Mouse (Mus musculus) heart, postnatal 25 days (tissue): Measurements from ENCODE around the gene Jmjd8. TPM values are rescaled to one million over a fixed set of nuclear protein-coding genes. Genes with fewer than 3 reads are reported as not detected.

Source experiments
- DNase-seq: peaks from one replicate; pipeline ENCODE4 v3.0.0; 2022; ENCODE audit warnings: low spot score
- intact Hi-C: fragments of 180-260 bp; cut with DNase I; formaldehyde crosslinking; loops from one replicate; pipeline ENCODE4 v1.15.1; 2025
- microRNA-seq: library from miRNA; unstranded; fragments of <30 nt; microRNA quantifications from one replicate; pipeline ENCODE4 v1.2.0, GENCODE M21; 2022
- total RNA-seq, 2 experiments: library from RNA; stranded (reverse); gene quantifications; 2 replicates each; pipeline ENCODE4 v1.2.3; 2021

The Jmjd8 gene
- total RNA-seq, 2 experiments from 2014 or later, result 35.5 to 36.6 TPM

DNA sequence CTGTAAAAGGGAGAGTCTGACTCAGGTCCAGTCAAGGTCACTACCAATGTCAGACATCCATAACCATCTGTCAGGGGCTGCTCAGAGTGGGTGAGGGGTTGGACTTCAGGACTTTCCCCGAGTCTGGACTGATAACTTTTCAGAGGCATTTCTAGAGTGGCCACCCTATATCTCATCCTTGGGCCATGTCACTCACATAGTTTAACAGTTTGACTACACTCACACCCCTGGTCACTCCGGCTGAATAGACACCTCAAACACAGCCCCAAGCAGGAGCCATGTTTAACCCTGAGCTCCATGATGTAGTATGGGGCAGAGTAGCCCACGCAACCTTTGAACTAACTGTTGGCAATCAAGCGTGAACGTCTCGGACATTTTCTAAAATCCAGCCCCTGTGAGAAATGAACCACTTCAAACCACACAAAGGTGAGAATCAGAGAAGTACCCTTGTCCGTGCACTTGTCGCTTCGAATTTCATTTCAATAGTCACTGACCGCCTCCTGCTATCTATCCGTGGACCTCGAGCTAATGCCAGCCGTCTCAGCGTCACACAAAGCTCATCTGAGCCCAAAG lies 45.6 kb downstream of the Jmjd8 start:
- intact Hi-C loops, result no loop called here

GRCm38 (mm10) chr17:25874721-25875170 lies 46.1 kb downstream of the Jmjd8 start, which contains the start of gene Mettl26:
Gene Mettl26 (plus strand): TSS chr17:25875074.
- intact Hi-C loops, result no loop called here
- DNase-seq, result peak; percentile 80

More for the DNA sequence above, 45.6 kb downstream of the Jmjd8 start:
- no peak for DNase-seq

GRCm38 (mm10) chr17:25875171-25876136 lies 46.8 kb downstream of the Jmjd8 start:
- DNase-seq, result peak; percentile 78
- intact Hi-C loops, result no loop called here

DNA sequence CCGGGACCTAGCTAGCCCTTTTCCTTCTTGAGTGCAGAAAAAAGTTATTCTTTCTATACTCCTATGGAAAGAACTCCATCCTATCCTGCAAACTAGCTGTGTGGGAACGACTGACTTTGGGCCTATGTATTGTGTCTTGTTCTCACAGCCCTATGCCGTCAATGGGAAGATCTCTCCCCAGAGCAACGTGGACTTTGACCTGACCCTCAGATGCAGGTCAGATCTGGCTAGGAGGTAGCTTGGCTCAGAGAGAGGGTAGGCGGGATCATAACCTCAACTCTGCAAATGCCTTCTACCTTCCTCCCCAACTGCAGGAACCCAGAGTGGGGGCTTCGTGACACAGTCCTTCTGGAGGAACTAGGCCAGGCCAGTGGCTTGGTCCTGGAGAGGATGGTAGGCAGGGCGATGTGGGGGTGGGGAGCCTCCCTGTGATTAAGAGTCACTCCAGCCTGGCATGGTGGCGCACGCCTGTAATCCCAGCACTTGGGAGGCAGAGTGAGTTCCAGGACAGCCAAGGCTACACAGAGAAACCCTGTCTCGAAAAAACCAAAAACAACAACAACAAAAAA lies 47.8 kb downstream of the Jmjd8 start:
- DNase-seq, result no peak
- intact Hi-C loops, result no loop called here

- no peak for DNase-seq
- intact Hi-C loops, result no loop called here
Observed at GRCm38 (mm10) chr17:25877025-25877424, 48.4 kb downstream of the Jmjd8 start.

GRCm38 (mm10) chr17:25877741-25878610 lies 49.3 kb downstream of the Jmjd8 start:
- intact Hi-C loops, result no loop called here
- DNase-seq, result no peak

DNA sequence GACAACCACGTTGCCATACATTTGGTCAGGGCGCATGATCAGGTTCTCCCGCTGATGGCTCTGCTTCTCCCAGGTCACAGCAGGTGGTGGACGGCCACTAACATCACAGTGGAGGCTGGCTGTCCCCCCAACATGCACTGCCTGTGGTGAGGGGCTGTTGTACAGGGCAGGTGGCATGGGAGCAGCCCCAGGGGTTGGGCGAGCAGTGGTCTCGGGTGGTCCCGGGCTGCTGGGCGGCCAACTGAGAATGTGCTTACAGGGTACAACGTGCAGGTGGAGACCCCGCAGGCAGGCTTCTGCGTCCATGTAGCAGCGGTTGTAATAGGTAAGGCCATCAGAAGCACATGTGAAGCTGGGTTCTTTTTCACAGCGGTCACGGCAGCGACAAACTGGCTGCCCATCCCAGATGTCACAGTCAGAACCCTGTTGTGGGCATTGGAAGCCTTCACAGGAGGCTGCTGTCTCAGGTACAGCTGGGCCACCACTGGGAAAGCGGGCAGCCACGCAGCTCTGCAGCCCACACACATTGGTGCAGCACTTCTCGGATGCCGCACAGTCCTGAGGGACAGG lies 50.0 kb downstream of the Jmjd8 start:
- no peak for DNase-seq
- intact Hi-C loops, result no loop called here

GRCm38 (mm10) chr17:25879261-25879660 lies 50.6 kb downstream of the Jmjd8 start:
- DNase-seq, result no peak
- intact Hi-C loops, result no loop called here

DNA sequence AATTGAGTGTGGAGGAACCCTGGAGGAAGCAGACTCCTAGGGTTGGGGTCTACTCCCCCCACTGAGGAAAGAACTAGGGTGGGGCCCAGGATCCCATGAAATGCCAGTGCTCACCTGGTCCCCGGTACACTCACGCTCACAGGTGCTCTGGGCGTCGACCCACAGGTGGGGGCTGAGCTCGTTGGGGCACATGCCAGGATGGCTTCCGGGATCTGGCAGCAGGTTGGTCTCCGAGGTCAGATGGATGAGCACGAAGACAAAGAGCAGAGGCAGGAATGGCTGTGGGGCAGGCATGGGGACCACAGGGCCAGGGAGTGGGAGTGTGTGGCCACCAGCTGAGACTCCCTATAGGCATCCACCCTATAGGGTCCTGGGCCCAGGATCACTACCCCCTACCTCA lies 51.1 kb downstream of the Jmjd8 start:
- no peak for DNase-seq
- intact Hi-C loops, result no loop called here

GRCm38 (mm10) chr17:25880196-25880910 lies 51.7 kb downstream of the Jmjd8 start, which contains the start of gene Wfikkn1:
Gene Wfikkn1 (minus strand): TSS chr17:25880858.
- intact Hi-C loops, result no loop called here
- no peak for DNase-seq

GRCm38 (mm10) chr17:25880913-25881641 lies 52.4 kb downstream of the Jmjd8 start:
- intact Hi-C loops, result no loop called here
- DNase-seq, result no peak

Small RNAs within 50 kb of the gene (microRNA-seq; reads per million reads assigned to microRNA genes)
- gene Mir3082 (4.2 reads per million, percentile 9 among the genes with 10 or more reads in this experiment), gene Mir6966 (3.6 reads per million, percentile 6 among the genes with 10 or more reads in this experiment)

Other genes starting within 250 kb of the Jmjd8 start
- gene Lmf1, start 249.8 kb upstream of the Jmjd8 start, total RNA-seq, result 10 to 100 TPM; 31.7 to 34.3 TPM
- under 1 TPM in 1 of 2 experiments, not detected in 1; 0.70 TPM for gene Gng13, start 111.7 kb upstream of the Jmjd8 start, total RNA-seq
- 1 to 10 TPM; 1.6 to 1.9 TPM for gene Chtf18, start 101.4 kb upstream of the Jmjd8 start, total RNA-seq
- gene Rpusd1, start 101.2 kb upstream of the Jmjd8 start, total RNA-seq, result 1 to 10 TPM; 5.3 to 5.6 TPM
- gene Mslnl, start 92.8 kb upstream of the Jmjd8 start, total RNA-seq, result not detected
- gene Msln, start 74.5 kb upstream of the Jmjd8 start, total RNA-seq, result 10 to 100 TPM; 21.2 to 28.5 TPM
- 10 to 100 TPM; 44.8 to 48.2 TPM for gene Narfl, start 55.1 kb upstream of the Jmjd8 start, total RNA-seq
- 1 to 10 TPM; 5.5 to 9.1 TPM for gene Haghl, start 43.2 kb upstream of the Jmjd8 start, total RNA-seq
- not detected for gene Ccdc78, start 42.3 kb upstream of the Jmjd8 start, total RNA-seq
- gene Fam173a, start 36.0 kb upstream of the Jmjd8 start, total RNA-seq, result 10 to 100 TPM; 35.4 to 36.0 TPM
- under 1 TPM in 1 of 2 experiments, not detected in 1; 0.53 TPM for gene AC134908.4, start 33.2 kb upstream of the Jmjd8 start, total RNA-seq
- 10 to 100 TPM; 74.4 to 75.1 TPM for gene Metrn, start 31.7 kb upstream of the Jmjd8 start, total RNA-seq
- 1 to 10 TPM; 1.2 to 1.3 TPM for gene Fbxl16, start 19.8 kb upstream of the Jmjd8 start, total RNA-seq
- 10 to 100 TPM; 10.2 to 10.6 TPM for gene Wdr24, start 5.2 kb upstream of the Jmjd8 start, total RNA-seq
- gene Stub1, start 4.5 kb downstream of the Jmjd8 start, total RNA-seq, result 100 to 1,000 TPM; 114 to 117 TPM
- 1 to 10 TPM; 1.2 to 2.2 TPM for gene Rhbdl1, start 8.4 kb downstream of the Jmjd8 start, total RNA-seq
- 1 to 10 TPM; 2.8 to 3.6 TPM for gene Gm20683, start 12.9 kb downstream of the Jmjd8 start, total RNA-seq
- 100 to 1,000 TPM; 120 to 125 TPM for gene Rhot2, start 16.0 kb downstream of the Jmjd8 start, total RNA-seq
- 1 to 10 TPM; 2.8 to 2.9 TPM for gene Wdr90, start 32.6 kb downstream of the Jmjd8 start, total RNA-seq
- 100 to 1,000 TPM; 261 to 270 TPM for gene Mcrip2, start 39.9 kb downstream of the Jmjd8 start, total RNA-seq
- 10 to 100 TPM; 13.6 to 14.4 TPM for gene Mettl26, start 46.2 kb downstream of the Jmjd8 start, total RNA-seq
- gene Wfikkn1, start 52.0 kb downstream of the Jmjd8 start, total RNA-seq, result under 1 TPM; 0.45 to 0.75 TPM
- 10 to 100 TPM; 17.0 to 17.4 TPM for gene Rab40c, start 90.9 kb downstream of the Jmjd8 start, total RNA-seq
- gene Pigq, start 116.1 kb downstream of the Jmjd8 start, total RNA-seq, result 10 to 100 TPM; 49.0 to 55.6 TPM
- not detected for gene Nhlrc4, start 116.1 kb downstream of the Jmjd8 start, total RNA-seq
- gene A930017K11Rik, start 123.7 kb downstream of the Jmjd8 start, total RNA-seq, result under 1 TPM; 0.17 to 0.18 TPM
- gene Capn15, start 156.9 kb downstream of the Jmjd8 start, total RNA-seq, result 1 to 10 TPM; 7.1 to 7.8 TPM
- gene Rab11fip3, start 240.7 kb downstream of the Jmjd8 start, total RNA-seq, result 10 to 100 TPM; 28.0 to 30.2 TPM